Comparison of ENCODE assay signal across 22 mouse cellular contexts in the genomic region with DNA sequence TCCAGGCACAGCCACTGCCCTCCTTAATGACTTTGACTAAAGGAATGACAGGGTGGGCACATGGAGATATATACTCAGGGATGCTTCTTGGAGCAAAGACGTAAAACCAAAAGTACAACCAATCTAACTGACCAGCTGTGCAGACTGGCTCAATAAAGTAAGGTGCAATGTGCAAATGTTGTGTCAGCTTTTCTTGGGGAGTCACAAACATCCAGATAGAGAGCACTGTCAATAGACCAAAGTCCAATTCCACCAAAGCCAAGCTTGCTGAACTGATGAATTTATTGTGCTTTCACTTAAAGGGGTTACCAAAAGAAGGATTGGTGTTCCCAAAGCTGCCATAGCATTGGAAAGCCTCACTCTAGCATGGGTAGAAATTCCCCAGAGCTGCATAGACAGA. TPM values are rescaled to one million over a fixed set of nuclear protein-coding genes. Genes with fewer than 3 reads are reported as not detected.
A peak's percentile ranks its signal among the peaks of the same experiment; 100 is the strongest.
DNase-seq lines count a peak whose midpoint lies in the region; ATAC-seq and TF ChIP-seq lines count a peak whose summit lies in the region.
"Had no signal": no experiment of that assay in that cellular context is flagged by ENCODE, and none has a peak within 500 bp of the region (broad histone marks: within the 10 kb centered on the region; RNA-seq: fewer than 3 reads in every experiment).

No protein-coding gene starts in this region.

- H3K36me3 ChIP-seq in kidney, embryonic 16.5 days (ENCODE audit: insufficient read depth, low read length) = no peaks in the 10 kb centered on the region
- no peaks in the 10 kb centered on the region for H3K36me3 ChIP-seq in liver, postnatal 0 days (replicated peaks; ENCODE audit: insufficient read depth, low read length)
- no peaks in the 10 kb centered on the region for H3K36me3 ChIP-seq in liver, embryonic 11.5 days (ENCODE audit: control insufficient read depth, insufficient read depth, low read length)
- H3K36me3 ChIP-seq: embryonic facial prominence, embryonic 13.5 days; forebrain, embryonic 12.5 days; G1E; heart, embryonic 12.5 days; hindbrain, embryonic 15.5 days had no signal

- H3K4me2 ChIP-seq in kidney, embryonic 16.5 days (replicated peaks; ENCODE audit: low read depth, low read length) = no peak overlapping the region
- H3K4me2 ChIP-seq in liver, postnatal 0 days (ENCODE audit: low read depth, low read length) = peak overlapping the region; percentile 29; the same call in 1 of the 2 replicates
- H3K4me2 ChIP-seq in liver, embryonic 11.5 days = no peak overlapping the region
- H3K4me2 ChIP-seq: embryonic facial prominence, embryonic 13.5 days; forebrain, embryonic 12.5 days; heart, embryonic 12.5 days; hindbrain, embryonic 15.5 days had no signal

- H3K9me3 ChIP-seq in kidney, embryonic 16.5 days (ENCODE audit: low read length) = no peaks in the 10 kb centered on the region
- no peaks in the 10 kb centered on the region for H3K9me3 ChIP-seq in liver, postnatal 0 days (ENCODE audit: low read length)
- no peaks in the 10 kb centered on the region for H3K9me3 ChIP-seq in liver, embryonic 11.5 days (ENCODE audit: control insufficient read depth, low read length)
- H3K9me3 ChIP-seq: embryonic facial prominence, embryonic 13.5 days; forebrain, embryonic 12.5 days; heart, embryonic 12.5 days; hindbrain, embryonic 15.5 days had no signal

- 0 out of 2 replicates have a peak, but pooled peaks cover 4% of the 10 kb centered on the region for H3K27me3 ChIP-seq in kidney, embryonic 16.5 days (ENCODE audit: insufficient read depth, low read length)
- no peaks in the 10 kb centered on the region for H3K27me3 ChIP-seq in liver, postnatal 0 days (ENCODE audit: insufficient read depth, low read length)
- H3K27me3 ChIP-seq in liver, embryonic 11.5 days (replicated peaks; ENCODE audit: control insufficient read depth, insufficient read depth, low read length) = no peaks in the 10 kb centered on the region
- H3K27me3 ChIP-seq: embryonic facial prominence, embryonic 13.5 days; forebrain, embryonic 12.5 days; heart, embryonic 12.5 days; hindbrain, embryonic 15.5 days had no signal

- 89% methylated on average over 1 of the region's 1 CpGs for WGBS in kidney, embryonic 16.5 days
- WGBS in liver, postnatal 0 days (ENCODE audit: insufficient replicate concordance) = 52% methylated on average over 1 of the region's 1 CpGs
- WGBS in liver, embryonic 11.5 days = 92% methylated on average over 1 of the region's 1 CpGs

- peaks cover 14% of the 10 kb centered on the region; the same call in 1 of the 2 replicates for H3K4me1 ChIP-seq in kidney, embryonic 16.5 days (ENCODE audit: insufficient read depth, low read length)
- H3K4me1 ChIP-seq in liver, postnatal 0 days (ENCODE audit: insufficient read depth) = peaks cover 9% of the 10 kb centered on the region
- H3K4me1 ChIP-seq in liver, embryonic 11.5 days (replicated peaks; ENCODE audit: control insufficient read depth, insufficient read depth, low read length) = no peaks in the 10 kb centered on the region
- H3K4me1 ChIP-seq: forebrain, embryonic 12.5 days; hindbrain, embryonic 15.5 days had no signal

- peak; percentile 61 for DNase-seq in heart, adult 11 months
- no peak for DNase-seq in heart, postnatal 25 days (ENCODE audit: low spot score)
- peak; percentile 57 for DNase-seq in kidney, adult 9 months
- DNase-seq in liver, postnatal 0 days = no peak
- DNase-seq in liver, embryonic 11.5 days (ENCODE audit: low spot score) = no peak
- no peak for DNase-seq in cerebellum, postnatal 4 days (ENCODE audit: low spot score in 2 of 2)
- DNase-seq: adrenal gland, adult 8-10 months; adrenal gland, postnatal 36 days; B cell, adult 2 months; cerebellum, adult 8-10 months; cerebellum, postnatal 14 days; gastrocnemius, postnatal 10 days; heart, adult 2 months; heart, postnatal 36 days had no signal

- no peak overlapping the region for H3K9ac ChIP-seq in kidney, embryonic 16.5 days (replicated peaks; ENCODE audit: low read length)
- H3K9ac ChIP-seq in liver, postnatal 0 days (replicated peaks) = no peak overlapping the region
- no peak overlapping the region for H3K9ac ChIP-seq in liver, embryonic 11.5 days (ENCODE audit: low read depth, low read length)
- H3K9ac ChIP-seq: embryonic facial prominence, embryonic 13.5 days; forebrain, embryonic 12.5 days; heart, embryonic 12.5 days; hindbrain, embryonic 15.5 days had no signal

- intact Hi-C loops in heart, postnatal 25 days (cut with DNase I) = no loop called here

- TF ChIP-seq EP300 in liver, postnatal 0 days (IDR thresholded peaks at IDR 0.05; ENCODE audit: low read depth) = no peak

- no peak overlapping the region for H3K4me3 ChIP-seq in kidney, embryonic 16.5 days (ENCODE audit: low read length)
- H3K4me3 ChIP-seq in liver, postnatal 0 days (ENCODE audit: low read depth, low read length) = no peak overlapping the region
- no peak overlapping the region for H3K4me3 ChIP-seq in liver, embryonic 11.5 days (ENCODE audit: low read depth, low read length)
- H3K4me3 ChIP-seq: embryonic facial prominence, embryonic 13.5 days; forebrain, embryonic 12.5 days; heart, adult 2 months; heart, embryonic 12.5 days; hindbrain, embryonic 15.5 days had no signal

- TF ChIP-seq CTCF in liver, postnatal 0 days (IDR thresholded peaks at IDR 0.05; ENCODE audit: low read depth) = no peak

- no peak for ATAC-seq in kidney, embryonic 16.5 days (ENCODE audit: low FRiP score, low TSS enrichment)
- ATAC-seq in liver, postnatal 0 days = peak; percentile 87
- no peak for ATAC-seq in liver, embryonic 11.5 days (replicated peaks; ENCODE audit: low FRiP score)
- ATAC-seq: CD4-positive, CD25-positive, alpha-beta regulatory T cell, adult 4 months; forebrain, embryonic 16.5 days had no signal

- no peak overlapping the region for H3K27ac ChIP-seq in kidney, embryonic 16.5 days (ENCODE audit: low read length)
- H3K27ac ChIP-seq in liver, postnatal 0 days (ENCODE audit: low read depth) = peak overlapping the region; percentile 35; the same call in 1 of the 2 replicates
- H3K27ac ChIP-seq in liver, embryonic 11.5 days (ENCODE audit: low read depth, low read length) = no peak overlapping the region
- H3K27ac ChIP-seq: embryonic facial prominence, embryonic 13.5 days; forebrain, embryonic 12.5 days; heart, adult 2 months; hindbrain, embryonic 15.5 days had no signal

RNA-seq across cellular contexts. Expression of gene Pakap, which starts 56.2 kb away (rescaled TPM):
- total RNA-seq in heart, postnatal 25 days (2021) = 10 to 100 TPM; 37.4 to 44.3 TPM
- 21.4 and 21.8 TPM in 2 replicates for polyA plus RNA-seq in kidney, embryonic 16.5 days (2015; fragmentation: Nextera tagmentation; extraction: Ambion mirVana)
- 0.63 and 0.79 TPM in 2 replicates for polyA plus RNA-seq in liver, postnatal 0 days (2015; fragmentation: Nextera tagmentation; extraction: Ambion mirVana)
- polyA plus RNA-seq in liver, embryonic 11.5 days (2014; fragmentation: Nextera tagmentation; extraction: Ambion mirVana) = 4.1 and 5.1 TPM in 2 replicates
- total RNA-seq: G1E had no signal
- polyA plus RNA-seq: G1E had no signal

Comparison
In these comparisons a context has a peak if more than half of its experiments do, and no peak if none do; other contexts are left out.
1. DNase-seq: peak in heart, adult 11 months (single experiment) and kidney, adult 9 months (single experiment); none in heart, postnatal 25 days (single experiment), liver, postnatal 0 days (single experiment), liver, embryonic 11.5 days (single experiment) and cerebellum, postnatal 4 days (0 of 2).